Mouse (Mus musculus): ENCODE results near the gene Cers6.

The Cers6 gene

GRCm38 (mm10) chr2:69119718-69120117 lies 258.5 kb downstream of the Cers6 start:
- DNase-seq (ENCODE audit: low read depth), result no peak

- DNase-seq (ENCODE audit: low read depth), result peak; percentile 82
Measured at GRCm38 (mm10) chr2:69121681-69122080, 260.4 kb downstream of the Cers6 start.

GRCm38 (mm10) chr2:69125425-69125824 lies 264.2 kb downstream of the Cers6 start:
- no peak for DNase-seq (ENCODE audit: low read depth)

GRCm38 (mm10) chr2:69128321-69128720 lies 267.1 kb downstream of the Cers6 start:
- no peak for DNase-seq (ENCODE audit: low read depth)

GRCm38 (mm10) chr2:69128921-69129395 lies 267.7 kb downstream of the Cers6 start:
- no peak for DNase-seq (ENCODE audit: low read depth)

- DNase-seq (ENCODE audit: low read depth), result no peak
Measured at GRCm38 (mm10) chr2:69129425-69130210, 268.4 kb downstream of the Cers6 start.

GRCm38 (mm10) chr2:69132046-69132445 lies 270.8 kb downstream of the Cers6 start:
- no peak for DNase-seq (ENCODE audit: low read depth)

GRCm38 (mm10) chr2:69132488-69133040 lies 271.3 kb downstream of the Cers6 start:
- DNase-seq (ENCODE audit: low read depth), result no peak

GRCm38 (mm10) chr2:69134186-69134585 lies 272.9 kb downstream of the Cers6 start:
- DNase-seq (ENCODE audit: low read depth), result no peak

- DNase-seq (ENCODE audit: low read depth), result no peak
Measured at GRCm38 (mm10) chr2:69134937-69135336, 273.7 kb downstream of the Cers6 start.

GRCm38 (mm10) chr2:69135661-69136576 lies 274.7 kb downstream of the Cers6 start, which contains the start of gene Nostrin:
Nostrin (plus strand) TSS chr2:69135800.
- no peak for DNase-seq (ENCODE audit: low read depth)

- no peak for DNase-seq (ENCODE audit: low read depth)
Measured at GRCm38 (mm10) chr2:69137406-69138084, 276.3 kb downstream of the Cers6 start.

- no peak for DNase-seq (ENCODE audit: low read depth)
Measured at GRCm38 (mm10) chr2:69138759-69139158, 277.5 kb downstream of the Cers6 start.

GRCm38 (mm10) chr2:69140215-69140614 lies 279.0 kb downstream of the Cers6 start:
- DNase-seq (ENCODE audit: low read depth), result no peak

- DNase-seq (ENCODE audit: low read depth), result no peak
Measured at GRCm38 (mm10) chr2:69140816-69141215, 279.6 kb downstream of the Cers6 start.

GRCm38 (mm10) chr2:69148691-69149090 lies 287.4 kb downstream of the Cers6 start:
- DNase-seq (ENCODE audit: low read depth), result peak; percentile 18

GRCm38 (mm10) chr2:69149154-69149553 lies 287.9 kb downstream of the Cers6 start:
- peak; percentile 24 for DNase-seq (ENCODE audit: low read depth)

GRCm38 (mm10) chr2:69150841-69151240 lies 289.6 kb downstream of the Cers6 start:
- DNase-seq (ENCODE audit: low read depth), result no peak

GRCm38 (mm10) chr2:69155861-69156260 lies 294.6 kb downstream of the Cers6 start:
- DNase-seq (ENCODE audit: low read depth), result no peak

GRCm38 (mm10) chr2:69156283-69156682 lies 295.0 kb downstream of the Cers6 start:
- DNase-seq (ENCODE audit: low read depth), result no peak

GRCm38 (mm10) chr2:69158907-69159306 lies 297.7 kb downstream of the Cers6 start:
- no peak for DNase-seq (ENCODE audit: low read depth)

All from NIH3T3 (cell line).